Mouse (Mus musculus) cerebellum, postnatal 36 days (tissue): Measurements from ENCODE around the gene Pcbp3.
"Not testable (repeated sequence)": the region's sequence is repeated elsewhere in the genome, so short reads cannot be mapped to it uniquely, and the experiment has no call there.

Source experiments
- DNase-seq, 2 experiments: peaks; one replicate each; pipeline ENCODE4 v3.0.0; 2021 to 2022; ENCODE audit warnings: mixed read lengths in 2 of 2

The Pcbp3 gene

GRCm38 (mm10) chr10:76961790-76962489 is at the start of gene Pcbp3:
Gene Pcbp3 (minus strand): TSS chr10:76961887.
- DNase-seq = peak; percentile 96 to 99

- peak in 1 of 2 experiments; percentile 26 for DNase-seq
Measured at GRCm38 (mm10) chr10:77008698-77009097, 47.0 kb upstream of the Pcbp3 start.

- peak; percentile 78 to 83 for DNase-seq
Measured at GRCm38 (mm10) chr10:77008109-77008561, 46.4 kb upstream of the Pcbp3 start.

- no peak for DNase-seq
Measured at GRCm38 (mm10) chr10:77007433-77008108, 45.9 kb upstream of the Pcbp3 start.

GRCm38 (mm10) chr10:77004936-77005335 is 43.2 kb upstream of the Pcbp3 start:
- DNase-seq = no peak

GRCm38 (mm10) chr10:76997759-76998513 is 36.2 kb upstream of the Pcbp3 start:
- peak; percentile 79 to 80 for DNase-seq

GRCm38 (mm10) chr10:76992456-76992855 is 30.8 kb upstream of the Pcbp3 start:
- DNase-seq = no peak

GRCm38 (mm10) chr10:76988586-76988985 is 26.9 kb upstream of the Pcbp3 start:
- no peak for DNase-seq

- no peak for DNase-seq
Measured at GRCm38 (mm10) chr10:76978042-76978441, 16.4 kb upstream of the Pcbp3 start.

GRCm38 (mm10) chr10:76976699-76977098 is 15.0 kb upstream of the Pcbp3 start:
- no peak for DNase-seq

- no peak for DNase-seq
Measured at GRCm38 (mm10) chr10:76973797-76974436, 12.2 kb upstream of the Pcbp3 start.

GRCm38 (mm10) chr10:76972318-76972717 is 10.6 kb upstream of the Pcbp3 start:
- not testable (repeated sequence) for DNase-seq

- no peak for DNase-seq
Measured at GRCm38 (mm10) chr10:76970974-76971373, 9.3 kb upstream of the Pcbp3 start.

GRCm38 (mm10) chr10:76964436-76964835 is 2.7 kb upstream of the Pcbp3 start:
- no peak for DNase-seq

GRCm38 (mm10) chr10:76963997-76964396 is 2.3 kb upstream of the Pcbp3 start:
- DNase-seq = no peak

GRCm38 (mm10) chr10:76961156-76961555 is 531 bp downstream of the Pcbp3 start:
- DNase-seq = no peak

- no peak for DNase-seq
Measured at GRCm38 (mm10) chr10:76958201-76958600, 3.5 kb downstream of the Pcbp3 start.

- no peak for DNase-seq
Measured at GRCm38 (mm10) chr10:76956200-76956599, 5.5 kb downstream of the Pcbp3 start.

- no peak for DNase-seq
Measured at GRCm38 (mm10) chr10:76941038-76941437, 20.6 kb downstream of the Pcbp3 start.

- DNase-seq = peak; percentile 37 to 43
Measured at GRCm38 (mm10) chr10:76936827-76937226, 24.9 kb downstream of the Pcbp3 start.

GRCm38 (mm10) chr10:76934805-76935204 is 26.9 kb downstream of the Pcbp3 start:
- no peak for DNase-seq

- peak; percentile 26 to 35 for DNase-seq
Measured at GRCm38 (mm10) chr10:76931794-76932193, 29.9 kb downstream of the Pcbp3 start.

GRCm38 (mm10) chr10:76931122-76931521 is 30.6 kb downstream of the Pcbp3 start:
- peak; percentile 67 for DNase-seq
